Mouse (Mus musculus): ENCODE data around the gene Ndufa6. TPM values are rescaled to one million over a fixed set of nuclear protein-coding genes. Genes with fewer than 3 reads are reported as not detected.

Gene Ndufa6
- polyA plus RNA-seq, 1 experiment from 2014 or later = 561 TPM

- peaks cover 21% of the 10 kb centered on the region for H3K36me3 ChIP-seq (ENCODE audit: control insufficient read depth, insufficient read depth, low read length)
Observed at GRCm38 (mm10) chr15:82346580-82347302, 7.4 kb downstream of the Ndufa6 start.

GRCm38 (mm10) chr15:82345820-82346470 lies 8.2 kb downstream of the Ndufa6 start:
- H3K4me3 ChIP-seq (ENCODE audit: low read length) = peak overlapping the region; percentile 74
- WGBS = under 1% methylated on average over 51 of the region's 51 CpGs
- H3K4me2 ChIP-seq (ENCODE audit: low read depth, low read length) = peak overlapping the region; percentile 53
- no peaks in the 10 kb centered on the region for H3K9me3 ChIP-seq (ENCODE audit: control insufficient read depth, low read length)
- H3K9ac ChIP-seq (ENCODE audit: low read depth, low read length) = peak overlapping the region; percentile 87
- H3K4me1 ChIP-seq (ENCODE audit: control insufficient read depth, insufficient read depth, low read length) = peaks cover 37% of the 10 kb centered on the region
- H3K36me3 ChIP-seq (ENCODE audit: control insufficient read depth, insufficient read depth, low read length) = peaks cover 21% of the 10 kb centered on the region
- H3K27me3 ChIP-seq (replicated peaks; ENCODE audit: control insufficient read depth, insufficient read depth, low read length) = no peaks in the 10 kb centered on the region
- ATAC-seq = peak; percentile 96
- H3K27ac ChIP-seq (ENCODE audit: low read length) = peak overlapping the region; percentile 86

More at GRCm38 (mm10) chr15:82346580-82347302, 7.4 kb downstream of the Ndufa6 start:
- no peaks in the 10 kb centered on the region for H3K27me3 ChIP-seq (replicated peaks; ENCODE audit: control insufficient read depth, insufficient read depth, low read length)
- H3K9ac ChIP-seq (ENCODE audit: low read depth, low read length) = peak overlapping the region; percentile 87
- H3K4me2 ChIP-seq (ENCODE audit: low read depth, low read length) = peak overlapping the region; percentile 53
- WGBS = 42% methylated on average over 14 of the region's 14 CpGs
- no peaks in the 10 kb centered on the region for H3K9me3 ChIP-seq (ENCODE audit: control insufficient read depth, low read length)
- ATAC-seq = no peak
- H3K4me3 ChIP-seq (ENCODE audit: low read length) = peak overlapping the region; percentile 74
- peaks cover 36% of the 10 kb centered on the region for H3K4me1 ChIP-seq (ENCODE audit: control insufficient read depth, insufficient read depth, low read length)
- peak overlapping the region; percentile 58 for H3K27ac ChIP-seq (ENCODE audit: low read length)

GRCm38 (mm10) chr15:82344971-82345370 lies 9.2 kb downstream of the Ndufa6 start:
- Histone ChIP-seq H3K36me3 (ENCODE audit: control insufficient read depth, insufficient read depth, low read length) (peaks cover 17% of the 10 kb centered on the region), H3K4me2 (ENCODE audit: low read depth, low read length) (no peak overlapping the region), H3K9ac (ENCODE audit: low read depth, low read length) (no peak overlapping the region), H3K27me3 (replicated peaks; ENCODE audit: control insufficient read depth, insufficient read depth, low read length) (no peaks in the 10 kb centered on the region), H3K27ac (ENCODE audit: low read length) (0 out of 2 replicates have a peak overlapping the region, but pooled peaks have one; percentile 2), H3K4me3 (ENCODE audit: low read length) (no peak overlapping the region), H3K9me3 (ENCODE audit: control insufficient read depth, low read length) (no peaks in the 10 kb centered on the region), H3K4me1 (ENCODE audit: control insufficient read depth, insufficient read depth, low read length) (peaks cover 41% of the 10 kb centered on the region)
- ATAC-seq = no peak
- 85% methylated on average over 6 of the region's 6 CpGs for WGBS

- 84% methylated on average over 27 of the region's 27 CpGs for whole genome bisulfite sequencing
- H3K36me3 ChIP-seq (ENCODE audit: control insufficient read depth, insufficient read depth, low read length) = peaks cover 4% of the 10 kb centered on the region
- no peaks in the 10 kb centered on the region for H3K27me3 ChIP-seq (replicated peaks; ENCODE audit: control insufficient read depth, insufficient read depth, low read length)
- no peak for ATAC-seq
- no peak overlapping the region for H3K27ac ChIP-seq (ENCODE audit: low read length)
- no peak overlapping the region for H3K9ac ChIP-seq (ENCODE audit: low read depth, low read length)
- H3K4me1 ChIP-seq (ENCODE audit: control insufficient read depth, insufficient read depth, low read length) = peaks cover 41% of the 10 kb centered on the region
- H3K9me3 ChIP-seq (ENCODE audit: control insufficient read depth, low read length) = no peaks in the 10 kb centered on the region
- H3K4me2 ChIP-seq (ENCODE audit: low read depth, low read length) = no peak overlapping the region
- no peak overlapping the region for H3K4me3 ChIP-seq (ENCODE audit: low read length)
Observed at GRCm38 (mm10) chr15:82343368-82344287, 10.5 kb downstream of the Ndufa6 start.

- no peak for ATAC-seq
- no peak overlapping the region; the same call in 1 of the 2 replicates for H3K4me2 ChIP-seq (ENCODE audit: low read depth, low read length)
- H3K27me3 ChIP-seq (replicated peaks; ENCODE audit: control insufficient read depth, insufficient read depth, low read length) = no peaks in the 10 kb centered on the region
- no peaks in the 10 kb centered on the region for H3K9me3 ChIP-seq (ENCODE audit: control insufficient read depth, low read length)
- H3K27ac ChIP-seq (ENCODE audit: low read length) = peak overlapping the region; percentile 91; the same call in 1 of the 2 replicates
- no peaks in the 10 kb centered on the region for H3K36me3 ChIP-seq (ENCODE audit: control insufficient read depth, insufficient read depth, low read length)
- peaks cover 42% of the 10 kb centered on the region for H3K4me1 ChIP-seq (ENCODE audit: control insufficient read depth, insufficient read depth, low read length)
- WGBS = 72% methylated on average over 5 of the region's 5 CpGs
- H3K4me3 ChIP-seq (ENCODE audit: low read length) = no peak overlapping the region
- H3K9ac ChIP-seq (ENCODE audit: low read depth, low read length) = peak overlapping the region; percentile 90
Observed at GRCm38 (mm10) chr15:82342543-82342935, 11.6 kb downstream of the Ndufa6 start.

GRCm38 (mm10) chr15:82341675-82342542 lies 12.2 kb downstream of the Ndufa6 start:
- Histone ChIP-seq H3K27ac (ENCODE audit: low read length) (peak overlapping the region; percentile 91), H3K4me2 (ENCODE audit: low read depth, low read length) (peak overlapping the region; percentile 77), H3K4me3 (ENCODE audit: low read length) (peak overlapping the region; percentile 59), H3K9ac (ENCODE audit: low read depth, low read length) (peak overlapping the region; percentile 90), H3K9me3 (ENCODE audit: control insufficient read depth, low read length) (no peaks in the 10 kb centered on the region), H3K27me3 (replicated peaks; ENCODE audit: control insufficient read depth, insufficient read depth, low read length) (no peaks in the 10 kb centered on the region), H3K36me3 (ENCODE audit: control insufficient read depth, insufficient read depth, low read length) (no peaks in the 10 kb centered on the region), H3K4me1 (ENCODE audit: control insufficient read depth, insufficient read depth, low read length) (peaks cover 41% of the 10 kb centered on the region)
- peak; percentile 8; the same call in 1 of the 2 replicates for ATAC-seq
- WGBS = 48% methylated on average over 15 of the region's 15 CpGs

GRCm38 (mm10) chr15:82341036-82341501 lies 13.1 kb downstream of the Ndufa6 start:
- peaks cover 39% of the 10 kb centered on the region for H3K4me1 ChIP-seq (ENCODE audit: control insufficient read depth, insufficient read depth, low read length)
- H3K4me3 ChIP-seq (ENCODE audit: low read length) = peak overlapping the region; percentile 59
- ATAC-seq = peak; percentile 5; the same call in 1 of the 2 replicates
- peak overlapping the region; percentile 91 for H3K27ac ChIP-seq (ENCODE audit: low read length)
- no peaks in the 10 kb centered on the region for H3K36me3 ChIP-seq (ENCODE audit: control insufficient read depth, insufficient read depth, low read length)
- H3K9me3 ChIP-seq (ENCODE audit: control insufficient read depth, low read length) = no peaks in the 10 kb centered on the region
- H3K4me2 ChIP-seq (ENCODE audit: low read depth, low read length) = peak overlapping the region; percentile 77
- WGBS = 2% methylated on average over 38 of the region's 40 CpGs
- H3K27me3 ChIP-seq (replicated peaks; ENCODE audit: control insufficient read depth, insufficient read depth, low read length) = no peaks in the 10 kb centered on the region
- peak overlapping the region; percentile 90 for H3K9ac ChIP-seq (ENCODE audit: low read depth, low read length)

GRCm38 (mm10) chr15:82340414-82341035 lies 13.6 kb downstream of the Ndufa6 start:
- Histone ChIP-seq H3K4me3 (ENCODE audit: low read length) (peak overlapping the region; percentile 59), H3K36me3 (ENCODE audit: control insufficient read depth, insufficient read depth, low read length) (0 out of 2 replicates have a peak, but pooled peaks cover 4% of the 10 kb centered on the region), H3K27ac (ENCODE audit: low read length) (peak overlapping the region; percentile 91), H3K27me3 (replicated peaks; ENCODE audit: control insufficient read depth, insufficient read depth, low read length) (no peaks in the 10 kb centered on the region), H3K4me1 (ENCODE audit: control insufficient read depth, insufficient read depth, low read length) (peaks cover 39% of the 10 kb centered on the region), H3K9me3 (ENCODE audit: control insufficient read depth, low read length) (no peaks in the 10 kb centered on the region), H3K9ac (ENCODE audit: low read depth, low read length) (peak overlapping the region; percentile 90), H3K4me2 (ENCODE audit: low read depth, low read length) (peak overlapping the region; percentile 77)
- no peak for ATAC-seq
- 38% methylated on average over 21 of the region's 21 CpGs for WGBS

Data from intestine, embryonic 16.5 days (tissue).